Comparison of ENCODE assay signal across 8 mouse cellular contexts in genomic region chr7:122970119-122970781, GRCm38 (mm10). TPM values are rescaled to one million over a fixed set of nuclear protein-coding genes. Genes with fewer than 3 reads are reported as not detected.
DNase-seq lines count a peak whose midpoint lies in the region; ATAC-seq and TF ChIP-seq lines count a peak whose summit lies in the region.

No protein-coding gene starts in this region.

- H3K4me3 ChIP-seq in forebrain, embryonic 11.5 days (ENCODE audit: low read depth, low read length), result peak overlapping the region; percentile 99
- H3K4me3 ChIP-seq in heart, embryonic 15.5 days, result peak overlapping the region; percentile 89
- peak overlapping the region; percentile 98 for H3K4me3 ChIP-seq in liver, embryonic 12.5 days
- H3K4me3 ChIP-seq in myocyte, result peak overlapping the region; percentile 89
- peak overlapping the region; percentile 100 for H3K4me3 ChIP-seq in stomach, embryonic 14.5 days (ENCODE audit: low read depth, low read length)

- H3K9ac ChIP-seq in forebrain, embryonic 11.5 days (ENCODE audit: low read length), result peak overlapping the region; percentile 100
- H3K9ac ChIP-seq in heart, embryonic 15.5 days, result peak overlapping the region; percentile 100
- H3K9ac ChIP-seq in liver, embryonic 12.5 days, result peak overlapping the region; percentile 99
- peak overlapping the region; percentile 100 for H3K9ac ChIP-seq in stomach, embryonic 14.5 days (replicated peaks; ENCODE audit: low read depth, low read length)

- no peak for TF ChIP-seq POLR2A in brain, embryonic 14.5 days (IDR thresholded peaks at IDR 0.05; ENCODE audit: borderline replicate concordance, extremely low read depth, insufficient read depth, insufficient read length, poor library complexity, severe bottlenecking)
- TF ChIP-seq POLR2A in myocyte (IDR thresholded peaks at IDR 0.05; ENCODE audit: insufficient read length, low read depth), result peak; percentile 28

- peaks cover 7% of the 10 kb centered on the region for H3K4me1 ChIP-seq in forebrain, embryonic 11.5 days (replicated peaks; ENCODE audit: control insufficient read depth, insufficient read depth, low read length)
- H3K4me1 ChIP-seq in heart, embryonic 15.5 days (replicated peaks), result peaks cover 28% of the 10 kb centered on the region
- peaks cover 40% of the 10 kb centered on the region for H3K4me1 ChIP-seq in liver, embryonic 12.5 days
- peaks cover 17% of the 10 kb centered on the region; the same call in 1 of the 2 replicates for H3K4me1 ChIP-seq in stomach, embryonic 14.5 days (ENCODE audit: control insufficient read depth, insufficient read depth, low read length)

- peak overlapping the region; percentile 56 for H3K4me2 ChIP-seq in forebrain, embryonic 11.5 days (ENCODE audit: low read depth, low read length, severe bottlenecking)
- H3K4me2 ChIP-seq in heart, embryonic 15.5 days, result peak overlapping the region; percentile 86
- peak overlapping the region; percentile 90 for H3K4me2 ChIP-seq in liver, embryonic 12.5 days
- H3K4me2 ChIP-seq in myocyte (ENCODE audit: low read depth), result peak overlapping the region; percentile 95
- peak overlapping the region; percentile 80 for H3K4me2 ChIP-seq in stomach, embryonic 14.5 days (replicated peaks; ENCODE audit: low read depth, low read length)

- H3ac ChIP-seq in myocyte (ENCODE audit: control insufficient read depth, insufficient read length), result peak overlapping the region; percentile 86

- DNase-seq in brain, embryonic 14.5 days (ENCODE audit: low read depth), result peak; percentile 59
- DNase-seq in forebrain, embryonic 11.5 days (ENCODE audit: low spot score), result peak; percentile 82
- peak; percentile 74 for DNase-seq in kidney, postnatal 10 days

- peak; percentile 18 for ATAC-seq in CD4-positive, CD25-positive, alpha-beta regulatory T cell, adult 4 months
- peak; percentile 54 for ATAC-seq in forebrain, embryonic 11.5 days (replicated peaks; ENCODE audit: low FRiP score)
- peak; percentile 71 for ATAC-seq in heart, embryonic 15.5 days (replicated peaks; ENCODE audit: insufficient number of reproducible peaks, insufficient read depth, low FRiP score, low read depth)
- ATAC-seq in liver, embryonic 12.5 days, result peak; percentile 77
- ATAC-seq in stomach, embryonic 14.5 days (ENCODE audit: insufficient number of reproducible peaks, insufficient read depth, low FRiP score, low read depth), result peak; percentile 72

- no peaks in the 10 kb centered on the region for H3K27me3 ChIP-seq in forebrain, embryonic 11.5 days (ENCODE audit: control insufficient read depth, insufficient read depth, low read length)
- no peaks in the 10 kb centered on the region for H3K27me3 ChIP-seq in heart, embryonic 15.5 days
- H3K27me3 ChIP-seq in liver, embryonic 12.5 days (replicated peaks), result no peaks in the 10 kb centered on the region
- no peaks in the 10 kb centered on the region for H3K27me3 ChIP-seq in myocyte (ENCODE audit: control insufficient read depth, insufficient read depth, insufficient read length)
- H3K27me3 ChIP-seq in stomach, embryonic 14.5 days (ENCODE audit: control insufficient read depth, insufficient read depth, low read length), result no peaks in the 10 kb centered on the region

- H3K36me3 ChIP-seq in forebrain, embryonic 11.5 days (ENCODE audit: control insufficient read depth, insufficient read depth, low read length), result no peaks in the 10 kb centered on the region; the same call in 1 of the 2 replicates
- peaks cover 5% of the 10 kb centered on the region for H3K36me3 ChIP-seq in heart, embryonic 15.5 days
- peaks cover 30% of the 10 kb centered on the region for H3K36me3 ChIP-seq in liver, embryonic 12.5 days
- H3K36me3 ChIP-seq in myocyte (ENCODE audit: control insufficient read depth, insufficient read depth), result peaks cover under 1% of the 10 kb centered on the region
- peaks cover 7% of the 10 kb centered on the region; the same call in 1 of the 2 replicates for H3K36me3 ChIP-seq in stomach, embryonic 14.5 days (ENCODE audit: control insufficient read depth, insufficient read depth, low read length)

- H3K79me2 ChIP-seq in myocyte (ENCODE audit: control insufficient read depth, insufficient read depth), result peaks cover 55% of the 10 kb centered on the region

- H3K9me3 ChIP-seq in forebrain, embryonic 11.5 days (ENCODE audit: control insufficient read depth, low read length), result no peaks in the 10 kb centered on the region
- H3K9me3 ChIP-seq in heart, embryonic 15.5 days (replicated peaks), result no peaks in the 10 kb centered on the region
- no peaks in the 10 kb centered on the region for H3K9me3 ChIP-seq in liver, embryonic 12.5 days (replicated peaks)
- no peaks in the 10 kb centered on the region for H3K9me3 ChIP-seq in stomach, embryonic 14.5 days (ENCODE audit: control insufficient read depth, low read depth, low read length)

- H3K27ac ChIP-seq in forebrain, embryonic 11.5 days (ENCODE audit: low read depth, low read length), result peak overlapping the region; percentile 75; the same call in 1 of the 2 replicates
- peak overlapping the region; percentile 94 for H3K27ac ChIP-seq in heart, embryonic 15.5 days
- H3K27ac ChIP-seq in liver, embryonic 12.5 days, result peak overlapping the region; percentile 90
- peak overlapping the region; percentile 85 for H3K27ac ChIP-seq in stomach, embryonic 14.5 days (ENCODE audit: low read length)

- WGBS in forebrain, embryonic 11.5 days, result under 1% methylated on average over 54 of the region's 69 CpGs
- WGBS in heart, embryonic 15.5 days, result under 1% methylated on average over 45 of the region's 69 CpGs
- under 1% methylated on average over 62 of the region's 69 CpGs for WGBS in liver, embryonic 12.5 days (ENCODE audit: insufficient replicate concordance)
- WGBS in stomach, embryonic 14.5 days, result under 1% methylated on average over 43 of the region's 69 CpGs

- TF ChIP-seq CTCF in brain, embryonic 14.5 days (IDR thresholded peaks at IDR 0.05; ENCODE audit: borderline replicate concordance, extremely low read depth, insufficient read depth, insufficient read length), result no peak

TF ChIP-seq in myocyte, 11 proteins besides CTCF, POLR2A, EP300 and RAD21:
- TF ChIP-seq MYOG (IDR thresholded peaks at IDR 0.05; ENCODE audit: control insufficient read depth in 1 of 3, insufficient read depth in 1 of 3, insufficient read length in 2 of 3, low read depth in 2 of 3), result peak in 1 of 3 experiments; percentile 3
- no peak for TF ChIP-seq POLR2AphosphoS2 (IDR thresholded peaks at IDR 0.05; ENCODE audit: insufficient read length, low read depth)
TF ChIP-seq in myocyte: peak in this region for 1.

RNA-seq across cellular contexts. Expression of gene Rbbp6, which starts 4.8 kb away (rescaled TPM):
- 10 to 100 TPM; 46.4 to 51.4 TPM for polyA plus RNA-seq in CD4-positive, CD25-positive, alpha-beta regulatory T cell, adult 4 months (2017; shearing (Covaris generic))
- 50.5 and 64.2 TPM in 2 replicates for polyA plus RNA-seq in brain, embryonic 14.5 days (2012; rRNA removed)
- polyA plus RNA-seq in forebrain, embryonic 11.5 days (2014; fragmentation: Nextera tagmentation; extraction: Ambion mirVana), result 34.7 and 39.6 TPM in 2 replicates
- 16.6 and 17.2 TPM in 2 replicates for polyA plus RNA-seq in heart, embryonic 15.5 days (2015; fragmentation: Nextera tagmentation; extraction: Ambion mirVana)
- polyA plus RNA-seq in liver, embryonic 12.5 days (2016; fragmentation: Nextera tagmentation; extraction: Ambion mirVana), result 15.8 and 17.6 TPM in 2 replicates
- 9.8 TPM for polyA plus RNA-seq in myocyte (2012; fragmentation: generic; extraction: Trizol)
- 40.3 and 44.7 TPM in 2 replicates for polyA plus RNA-seq in stomach, embryonic 14.5 days (2014; fragmentation: Nextera tagmentation; extraction: Ambion mirVana)

Comparison
In these comparisons a context has a peak if more than half of its experiments do, and no peak if none do; other contexts are left out.
1. Peak in every context shown above with its lines: DNase-seq, ATAC-seq, H3K4me3 ChIP-seq and H3K27ac ChIP-seq.
2. ATAC-seq: peak in every context shown above with its lines; median percentile 77 in liver, embryonic 12.5 days; 72 in stomach, embryonic 14.5 days; 71 in heart, embryonic 15.5 days; 54 in forebrain, embryonic 11.5 days; 18 in CD4-positive, CD25-positive, alpha-beta regulatory T cell, adult 4 months.